Mouse (Mus musculus) heart, adult 11 months (tissue): Measurements from ENCODE around the gene Hydin.

ENCODE experiments used
- DNase-seq: peaks from one replicate; pipeline ENCODE4 v3.0.0; 2022

The Hydin gene

GRCm38 (mm10) chr8:110457424-110457823, 190.6 kb downstream of the Hydin start:
- no peak for DNase-seq

- no peak for DNase-seq
These were observed 195.9 kb downstream of the Hydin start for GRCm38 (mm10) chr8:110462627-110463208.

DNA sequence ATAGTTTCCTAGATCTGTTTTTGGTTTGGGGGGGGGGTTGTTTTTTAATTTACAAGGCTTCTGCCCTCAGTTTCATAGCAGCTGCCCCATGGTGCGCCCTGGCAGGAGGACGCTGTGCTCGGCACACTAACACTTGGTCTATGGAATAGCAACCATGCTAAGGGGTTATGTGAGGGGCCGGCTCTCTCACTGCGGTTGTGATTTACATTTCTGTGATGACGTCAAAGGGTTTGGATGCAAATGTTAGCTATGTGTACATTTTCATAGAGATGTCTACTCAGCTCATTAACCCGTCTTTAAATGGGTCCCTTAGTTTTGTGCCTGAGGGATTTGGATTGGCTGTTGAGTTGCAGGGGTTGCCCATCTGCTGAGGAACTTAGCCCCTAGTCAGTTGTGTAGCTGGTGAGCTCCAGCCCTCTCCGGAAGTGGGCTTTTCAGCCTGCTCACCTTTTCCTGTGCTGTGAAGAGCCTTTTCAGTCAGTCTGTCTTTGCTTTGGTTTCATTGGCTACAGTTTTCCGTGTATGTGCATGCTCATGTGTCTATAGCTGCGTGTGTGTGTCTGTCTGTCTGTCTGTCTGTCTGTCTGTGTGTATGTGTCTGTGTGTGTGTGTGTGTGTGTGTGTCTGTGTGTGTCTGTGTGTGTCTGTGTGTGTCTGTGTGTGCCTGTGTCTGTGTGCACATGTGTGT, 197.1 kb downstream of the Hydin start:
- no peak for DNase-seq

GRCm38 (mm10) chr8:110465606-110466005, 198.8 kb downstream of the Hydin start:
- DNase-seq: no peak

DNA sequence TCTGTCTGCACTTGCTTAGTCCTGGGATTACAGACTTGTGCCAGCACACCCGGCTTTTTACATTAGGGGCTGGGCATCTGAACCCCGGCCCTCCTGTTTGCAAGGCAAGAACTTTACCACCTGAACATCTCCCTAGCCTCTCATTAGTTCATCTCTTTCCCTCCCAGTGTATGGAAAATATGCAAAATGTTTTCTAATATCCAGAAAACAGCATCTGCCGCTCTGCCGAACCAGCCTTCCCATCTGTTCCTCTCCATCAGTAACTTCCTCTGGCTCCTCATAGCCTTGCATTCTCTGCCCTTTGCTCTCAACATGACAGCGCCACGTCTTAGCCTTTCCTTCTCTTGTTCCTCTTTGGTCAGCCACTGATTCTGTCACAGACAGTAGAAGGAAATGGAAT, 210.5 kb downstream of the Hydin start:
- DNase-seq: no peak

DNA sequence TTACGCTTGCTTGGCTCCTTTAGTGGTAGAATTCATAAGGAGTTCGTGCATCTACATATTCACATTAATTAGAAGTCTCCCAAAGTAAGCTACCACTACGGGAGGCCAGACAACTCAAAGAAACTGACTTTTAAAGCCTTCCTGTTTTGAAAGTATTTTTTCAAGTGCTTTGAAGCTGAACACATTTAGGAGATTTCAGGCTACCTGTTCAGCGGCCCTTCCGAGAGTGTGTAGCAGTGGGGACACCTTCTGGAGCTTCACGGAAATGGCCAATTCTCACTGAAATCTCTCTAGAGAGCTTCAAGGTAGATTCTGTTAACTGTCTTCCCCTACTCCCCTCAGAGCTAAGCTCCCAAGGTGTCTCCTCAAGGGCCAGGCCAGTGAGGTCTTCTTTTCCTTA, 211.8 kb downstream of the Hydin start:
- DNase-seq: no peak

DNA sequence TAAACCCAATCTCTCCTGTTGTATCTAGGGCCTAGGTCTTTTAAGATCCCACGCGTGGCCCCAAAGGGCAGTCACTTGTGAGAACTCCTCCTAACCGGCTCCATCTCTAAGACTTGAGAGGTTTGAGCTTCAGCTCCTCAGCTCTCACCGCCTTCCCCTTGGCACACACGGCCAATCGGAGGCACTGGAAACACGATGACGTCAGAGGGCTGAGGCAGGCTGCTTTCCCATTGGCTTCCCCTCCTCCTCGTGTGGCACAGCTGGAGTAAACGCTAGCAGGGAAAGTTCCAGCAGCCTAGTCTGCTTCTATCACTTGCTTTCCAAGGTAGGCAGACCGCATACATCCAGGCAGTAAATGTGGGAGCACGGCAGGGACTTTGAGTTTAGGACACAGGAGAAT, 212.6 kb downstream of the Hydin start:
- no peak for DNase-seq

- DNase-seq: no peak
These were observed 215.5 kb downstream of the Hydin start for GRCm38 (mm10) chr8:110482275-110482674.

DNA sequence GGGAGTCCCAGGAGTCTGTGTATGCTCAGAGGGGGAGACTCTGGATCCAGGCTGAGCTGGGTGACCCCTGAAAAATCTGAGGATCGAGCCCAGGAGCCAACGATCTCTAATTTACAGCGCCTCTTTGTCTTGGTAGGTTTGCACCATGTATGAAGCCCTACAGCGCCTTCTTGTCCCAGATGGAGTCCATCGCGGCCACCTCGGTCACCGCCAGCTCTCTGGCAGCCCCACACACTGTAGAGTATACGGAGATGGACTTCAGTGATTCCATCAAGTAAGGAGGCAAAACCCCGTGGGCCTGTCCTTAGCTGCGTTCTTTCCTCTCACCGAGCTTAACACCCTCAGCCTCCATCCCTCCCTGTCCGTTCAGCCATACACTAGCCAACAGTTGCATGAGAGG, 218.5 kb downstream of the Hydin start:
- no peak for DNase-seq

DNA sequence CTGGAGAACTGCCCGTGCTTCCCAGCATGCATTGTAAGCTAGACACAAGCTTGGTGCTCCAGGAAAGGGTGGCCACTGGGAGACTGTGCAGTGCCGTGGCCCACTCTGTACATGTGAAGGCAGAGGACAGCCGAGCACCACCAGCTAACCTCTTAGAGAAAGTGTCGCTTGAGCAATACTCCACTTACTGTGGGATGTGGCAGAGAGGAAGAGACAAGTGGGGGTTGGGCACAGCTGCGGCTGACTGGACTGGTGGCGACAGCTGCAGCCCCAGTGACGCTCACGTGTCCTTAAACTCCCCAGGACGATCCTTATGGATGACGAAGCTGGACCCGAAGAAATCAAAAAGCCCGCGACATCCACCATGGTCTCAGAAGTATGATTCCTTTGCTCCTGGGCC, 219.2 kb downstream of the Hydin start:
- DNase-seq: no peak

GRCm38 (mm10) chr8:110487644-110488043, 220.9 kb downstream of the Hydin start:
- DNase-seq: no peak

- no peak for DNase-seq
These were observed 222.6 kb downstream of the Hydin start for GRCm38 (mm10) chr8:110489344-110489743.

DNA sequence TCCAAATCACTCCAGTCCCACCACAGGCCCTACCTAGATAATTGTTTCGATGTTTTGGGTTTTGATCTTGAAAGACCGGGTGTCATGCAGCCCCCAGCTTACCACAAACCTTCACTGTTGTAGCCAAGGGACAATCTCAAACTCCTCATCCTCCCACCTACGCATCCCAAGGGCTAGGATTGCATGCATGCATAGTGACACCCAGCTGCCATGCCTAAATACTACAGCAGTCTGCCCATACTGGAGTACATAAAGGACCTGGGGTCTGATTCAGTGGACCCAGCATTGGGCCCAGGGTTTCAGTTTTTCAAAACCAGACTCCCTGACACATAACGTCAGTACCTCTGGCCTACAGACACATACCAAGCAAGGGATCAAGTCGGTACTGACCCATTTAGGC, 224.3 kb downstream of the Hydin start:
- DNase-seq: no peak

GRCm38 (mm10) chr8:110496286-110496685, 229.5 kb downstream of the Hydin start:
- DNase-seq: no peak

DNA sequence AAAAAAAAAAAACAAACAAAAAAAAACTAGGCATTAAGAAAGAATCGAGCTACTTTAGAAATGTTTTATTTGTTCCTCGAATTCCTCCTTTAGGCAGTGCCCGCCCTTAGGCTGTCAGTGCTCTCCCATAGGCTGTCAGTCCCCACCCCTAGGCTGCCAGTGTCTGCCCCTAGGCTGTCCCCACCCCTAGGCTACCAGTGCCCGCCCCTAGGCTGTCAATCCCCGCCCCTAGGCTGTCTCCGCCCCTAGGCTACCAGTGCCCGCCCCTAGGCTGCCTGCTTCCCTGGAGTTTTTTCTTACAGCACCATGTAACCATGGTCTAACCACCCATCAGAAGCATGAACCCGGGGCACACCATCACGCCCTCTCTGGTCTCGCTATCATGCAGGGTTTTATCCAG, 233.5 kb downstream of the Hydin start:
- no peak for DNase-seq

GRCm38 (mm10) chr8:110500661-110501060, 233.9 kb downstream of the Hydin start:
- DNase-seq: no peak

DNA sequence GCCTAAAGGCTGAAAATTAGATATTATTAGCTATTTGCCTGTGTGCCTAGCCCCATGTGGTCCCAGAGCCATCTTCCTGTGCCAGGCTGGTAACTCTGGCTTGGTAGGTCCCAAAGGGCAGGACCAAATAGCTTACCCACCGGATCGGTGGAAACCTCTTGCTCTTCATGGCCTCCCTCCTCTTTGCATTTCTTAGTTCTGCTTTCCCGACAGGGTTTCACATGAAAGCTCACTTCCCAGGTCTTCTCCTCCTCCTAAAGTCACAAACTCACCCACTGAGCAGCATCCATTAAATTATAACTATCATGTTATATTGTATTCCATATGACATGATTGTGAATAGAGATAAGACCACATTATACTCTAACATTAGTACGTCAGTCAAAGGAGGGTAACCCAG, 234.6 kb downstream of the Hydin start:
- DNase-seq: no peak

DNA sequence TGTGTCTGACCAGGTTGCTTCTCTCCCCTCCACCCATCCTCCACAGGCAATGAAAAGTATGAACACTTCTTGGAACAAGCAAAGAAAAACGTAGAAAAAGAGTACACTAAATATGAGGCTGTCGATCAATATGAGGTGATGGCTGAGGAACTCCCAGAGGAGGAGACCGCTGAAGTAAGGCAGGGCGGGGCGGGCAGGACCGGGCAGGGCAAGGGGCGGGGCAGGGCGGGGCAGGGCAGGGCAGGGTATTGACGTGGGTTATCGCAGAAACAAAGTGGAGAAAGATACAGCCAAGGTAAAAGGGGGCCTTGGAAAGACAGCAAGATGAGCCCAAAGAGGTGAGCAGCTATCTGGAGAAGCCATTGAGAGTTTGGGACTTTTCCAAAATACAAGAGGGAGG, 236.1 kb downstream of the Hydin start:
- DNase-seq: no peak

GRCm38 (mm10) chr8:110508766-110509165, 242.0 kb downstream of the Hydin start:
- peak; percentile 94 for DNase-seq

GRCm38 (mm10) chr8:110519790-110520189, 253.0 kb downstream of the Hydin start:
- peak; percentile 89 for DNase-seq

DNA sequence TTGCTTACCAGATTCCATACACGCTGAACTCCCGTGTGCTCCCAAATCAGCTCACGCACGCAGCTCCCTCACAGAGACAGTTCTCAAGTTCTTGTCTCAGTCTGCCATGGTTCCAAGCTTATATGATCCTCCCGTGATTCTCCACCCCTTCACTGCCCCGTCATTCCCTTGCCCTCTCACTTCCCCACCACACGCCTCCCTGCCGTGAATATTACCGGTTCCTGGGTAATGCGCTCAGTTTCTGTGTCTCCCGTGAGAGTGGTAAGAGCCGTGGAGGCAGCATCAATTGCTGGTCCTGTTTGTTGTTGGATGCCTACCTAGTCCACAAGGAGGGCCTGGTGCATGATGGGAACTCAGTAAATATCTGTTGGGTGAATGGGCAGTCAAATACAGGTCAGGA, 255.1 kb downstream of the Hydin start:
- DNase-seq: peak; percentile 85

- peak; percentile 81 for DNase-seq
These were observed 255.7 kb downstream of the Hydin start for GRCm38 (mm10) chr8:110522495-110522894.

- DNase-seq: peak; percentile 84
These were observed 256.2 kb downstream of the Hydin start for GRCm38 (mm10) chr8:110522985-110523384.

GRCm38 (mm10) chr8:110525229-110525628, 258.5 kb downstream of the Hydin start:
- peak; percentile 81 for DNase-seq
